Mouse (Mus musculus): Measurements from ENCODE around the gene Wwc1. TPM values are rescaled to one million over a fixed set of nuclear protein-coding genes. Genes with fewer than 3 reads are reported as not detected.

Wwc1 gene
- total RNA-seq, 1 experiment, result 30.4 TPM

- no peak for TF ChIP-seq ZC3H11A (IDR thresholded peaks at IDR 0.05; ENCODE audit: borderline replicate concordance, low read depth, low read length)
- in situ Hi-C loops (cut with MboI; ENCODE audit: low sequenced_read_pairs in 2 of 2, unreplicated experiment in 2 of 2), result no loop called here
- Histone ChIP-seq H3K4me1 (ENCODE audit: control insufficient read depth in 2 of 2, insufficient read depth in 2 of 2, low read length in 2 of 2, poor library complexity in 1 of 2) (peaks cover 0 to 3% of the 10 kb centered on the region in 2 experiments; a peak in 2 of 4 replicates), H3K36me3 (ENCODE audit: control insufficient read depth, insufficient read depth, low read length, poor library complexity, severe bottlenecking) (peaks cover 53% of the 10 kb centered on the region), H3K4me3 (ENCODE audit: insufficient read depth in 1 of 2, low read depth in 1 of 2, low read length in 2 of 2, poor library complexity in 1 of 2, severe bottlenecking in 1 of 2) (no peak overlapping the region), H3K9ac (ENCODE audit: insufficient read depth, low read depth, low read length, poor library complexity, severe bottlenecking) (no peak overlapping the region), H3K27ac (ENCODE audit: insufficient read depth, low read depth, low read length, poor library complexity, severe bottlenecking) (no peak overlapping the region), H3K9me3 (ENCODE audit: control insufficient read depth, insufficient read depth, low read depth, low read length) (no peaks in the 10 kb centered on the region)
- DNase-seq (ENCODE audit: low read depth, low spot score), result no peak
Measured at GRCm38 (mm10) chr11:35870961-35871360, 109.4 kb downstream of the Wwc1 start.

- in situ Hi-C loops (cut with MboI; ENCODE audit: low sequenced_read_pairs in 2 of 2, unreplicated experiment in 2 of 2), result no loop called here
- Histone ChIP-seq H3K9ac (ENCODE audit: insufficient read depth, low read depth, low read length, poor library complexity, severe bottlenecking) (no peak overlapping the region), H3K27ac (ENCODE audit: insufficient read depth, low read depth, low read length, poor library complexity, severe bottlenecking) (no peak overlapping the region), H3K4me3 (ENCODE audit: insufficient read depth in 1 of 2, low read depth in 1 of 2, low read length in 2 of 2, poor library complexity in 1 of 2, severe bottlenecking in 1 of 2) (no peak overlapping the region), H3K4me1 (ENCODE audit: control insufficient read depth in 2 of 2, insufficient read depth in 2 of 2, low read length in 2 of 2, poor library complexity in 1 of 2) (no peaks in the 10 kb centered on the region), H3K9me3 (ENCODE audit: control insufficient read depth, insufficient read depth, low read depth, low read length) (no peaks in the 10 kb centered on the region), H3K36me3 (ENCODE audit: control insufficient read depth, insufficient read depth, low read length, poor library complexity, severe bottlenecking) (peaks cover 50% of the 10 kb centered on the region; the same call in 1 of the 2 replicates)
- TF ChIP-seq HCFC1 (IDR thresholded peaks at IDR 0.05; ENCODE audit: borderline replicate concordance, insufficient read depth, low read length) (no peak), ZNF384 (IDR thresholded peaks at IDR 0.05; ENCODE audit: low read depth, low read length) (no peak), MAFK (IDR thresholded peaks at IDR 0.05; ENCODE audit: insufficient read depth, low read depth, low read length) (no peak), CHD2 (IDR thresholded peaks at IDR 0.05; ENCODE audit: low read depth, low read length) (no peak), ZC3H11A (IDR thresholded peaks at IDR 0.05; ENCODE audit: borderline replicate concordance, low read depth, low read length) (no peak)
- no peak for DNase-seq (ENCODE audit: low read depth, low spot score)
Measured at GRCm38 (mm10) chr11:35866140-35866539, 114.2 kb downstream of the Wwc1 start.

- no peak overlapping the region for H3K4me3 ChIP-seq (ENCODE audit: insufficient read depth in 1 of 2, low read depth in 1 of 2, low read length in 2 of 2, poor library complexity in 1 of 2, severe bottlenecking in 1 of 2)
- no peak for DNase-seq (ENCODE audit: low read depth, low spot score)
- H3K27ac ChIP-seq (ENCODE audit: insufficient read depth, low read depth, low read length, poor library complexity, severe bottlenecking), result no peak overlapping the region
- no peak overlapping the region for H3K9ac ChIP-seq (ENCODE audit: insufficient read depth, low read depth, low read length, poor library complexity, severe bottlenecking)
- H3K36me3 ChIP-seq (ENCODE audit: control insufficient read depth, insufficient read depth, low read length, poor library complexity, severe bottlenecking), result peaks cover 43% of the 10 kb centered on the region; the same call in 1 of the 2 replicates
- no peaks in the 10 kb centered on the region for H3K4me1 ChIP-seq (ENCODE audit: control insufficient read depth in 2 of 2, insufficient read depth in 2 of 2, low read length in 2 of 2, poor library complexity in 1 of 2)
- in situ Hi-C loops (cut with MboI; ENCODE audit: low sequenced_read_pairs in 2 of 2, unreplicated experiment in 2 of 2), result no loop called here
- TF ChIP-seq HCFC1 (IDR thresholded peaks at IDR 0.05; ENCODE audit: borderline replicate concordance, insufficient read depth, low read length) (no peak), MAFK (IDR thresholded peaks at IDR 0.05; ENCODE audit: insufficient read depth, low read depth, low read length) (no peak), ZC3H11A (IDR thresholded peaks at IDR 0.05; ENCODE audit: borderline replicate concordance, low read depth, low read length) (no peak), ZNF384 (IDR thresholded peaks at IDR 0.05; ENCODE audit: low read depth, low read length) (no peak), CHD2 (IDR thresholded peaks at IDR 0.05; ENCODE audit: low read depth, low read length) (no peak)
- no peaks in the 10 kb centered on the region for H3K9me3 ChIP-seq (ENCODE audit: control insufficient read depth, insufficient read depth, low read depth, low read length)
Measured at GRCm38 (mm10) chr11:35864981-35865604, 115.2 kb downstream of the Wwc1 start.

GRCm38 (mm10) chr11:35863653-35864052 lies 116.7 kb downstream of the Wwc1 start:
- no peak overlapping the region for H3K4me3 ChIP-seq (ENCODE audit: insufficient read depth in 1 of 2, low read depth in 1 of 2, low read length in 2 of 2, poor library complexity in 1 of 2, severe bottlenecking in 1 of 2)
- H3K4me1 ChIP-seq (ENCODE audit: control insufficient read depth in 2 of 2, insufficient read depth in 2 of 2, low read length in 2 of 2, poor library complexity in 1 of 2), result no peaks in the 10 kb centered on the region
- no peak overlapping the region for H3K27ac ChIP-seq (ENCODE audit: insufficient read depth, low read depth, low read length, poor library complexity, severe bottlenecking)
- TF ChIP-seq ZNF384 (IDR thresholded peaks at IDR 0.05; ENCODE audit: low read depth, low read length), result no peak
- TF ChIP-seq MAFK (IDR thresholded peaks at IDR 0.05; ENCODE audit: insufficient read depth, low read depth, low read length), result no peak
- no peak for TF ChIP-seq ZC3H11A (IDR thresholded peaks at IDR 0.05; ENCODE audit: borderline replicate concordance, low read depth, low read length)
- TF ChIP-seq HCFC1 (IDR thresholded peaks at IDR 0.05; ENCODE audit: borderline replicate concordance, insufficient read depth, low read length), result no peak
- no peak for TF ChIP-seq CHD2 (IDR thresholded peaks at IDR 0.05; ENCODE audit: low read depth, low read length)
- DNase-seq (ENCODE audit: low read depth, low spot score), result no peak
- peaks cover 41% of the 10 kb centered on the region; the same call in 1 of the 2 replicates for H3K36me3 ChIP-seq (ENCODE audit: control insufficient read depth, insufficient read depth, low read length, poor library complexity, severe bottlenecking)
- in situ Hi-C loops (cut with MboI; ENCODE audit: low sequenced_read_pairs in 2 of 2, unreplicated experiment in 2 of 2), result no loop called here
- no peaks in the 10 kb centered on the region for H3K9me3 ChIP-seq (ENCODE audit: control insufficient read depth, insufficient read depth, low read depth, low read length)
- H3K9ac ChIP-seq (ENCODE audit: insufficient read depth, low read depth, low read length, poor library complexity, severe bottlenecking), result no peak overlapping the region

Measured in ES-E14 (cell line).